Mouse (Mus musculus): ENCODE measurements around the gene Nxt1.
A peak's percentile ranks its signal among the peaks of the same experiment; 100 is the strongest.

Gene Nxt1

DNA sequence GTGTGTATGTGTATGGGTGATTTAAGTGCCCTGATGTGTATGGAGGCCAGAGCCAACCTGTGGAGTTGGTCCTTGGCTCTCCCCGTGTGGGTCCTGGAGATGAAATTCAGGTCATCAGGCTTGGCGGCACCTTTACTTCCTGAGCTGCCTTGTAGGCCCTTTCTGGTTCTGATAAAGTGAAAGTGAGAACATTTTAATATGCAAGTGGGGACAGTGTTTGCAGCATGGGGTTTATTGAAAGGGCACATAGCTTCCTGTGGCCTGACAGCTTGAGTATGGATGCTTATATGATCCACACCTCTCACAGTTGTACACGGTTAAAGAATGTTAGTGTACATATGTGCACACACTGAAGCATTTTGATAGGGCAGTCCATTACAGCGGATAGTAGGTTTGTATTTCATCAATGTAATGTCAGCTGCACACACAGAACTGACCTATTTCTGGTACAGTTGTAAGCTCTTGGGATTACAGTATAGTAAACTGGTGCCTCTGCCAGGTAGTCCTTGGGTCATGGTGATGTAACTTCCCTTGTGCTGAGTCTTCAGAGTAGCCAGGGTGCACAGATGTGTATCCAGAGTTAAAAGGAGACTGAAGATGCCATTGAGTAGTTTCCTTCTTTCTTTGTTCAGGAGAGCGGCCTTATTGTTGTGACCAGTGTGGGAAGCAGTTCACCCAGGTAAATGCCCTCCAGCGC lies 17.2 kb downstream of the Nxt1 start:
- no peak for DNase-seq (ENCODE audit: low spot score in 2 of 2)

DNA sequence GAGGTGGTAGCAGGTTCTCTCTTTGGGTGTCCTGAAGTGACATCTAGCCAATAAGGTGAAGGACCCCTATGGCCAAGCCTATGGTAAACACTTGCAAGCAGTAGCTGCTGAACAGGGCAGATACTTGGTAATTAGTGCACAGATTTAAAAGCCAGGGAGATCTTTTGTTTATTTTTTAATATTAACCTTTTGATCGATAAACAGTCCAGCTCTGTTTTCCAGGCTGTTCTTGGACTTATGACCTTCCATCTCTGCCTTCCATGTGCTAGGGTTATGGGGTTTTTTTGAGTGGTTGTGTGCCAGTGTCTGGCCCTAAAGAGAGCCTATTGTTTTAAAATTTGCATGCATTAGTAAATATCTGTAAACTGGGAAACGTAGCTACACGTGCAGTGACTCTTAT lies 17.9 kb downstream of the Nxt1 start:
- no peak for DNase-seq (ENCODE audit: low spot score in 2 of 2)

DNA sequence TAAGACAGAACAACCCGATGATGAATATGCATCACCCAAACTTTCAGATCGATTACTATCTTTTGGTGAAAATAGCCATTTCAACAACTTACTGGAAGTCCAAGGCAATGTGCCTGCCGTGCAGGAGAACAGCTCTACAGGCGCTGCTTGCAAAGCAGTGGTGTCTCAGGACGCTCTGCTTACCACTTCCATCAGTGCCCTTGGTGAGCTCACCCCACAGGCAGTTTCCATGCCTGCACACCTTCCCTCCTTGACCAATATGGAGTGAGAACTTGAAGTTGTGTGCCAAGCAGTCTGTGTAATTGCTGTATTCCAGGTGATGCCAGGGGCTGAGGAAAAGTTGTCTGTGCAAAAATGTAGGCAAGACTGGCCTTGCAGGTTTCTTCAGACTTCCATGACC lies 18.4 kb downstream of the Nxt1 start:
- no peak for DNase-seq (ENCODE audit: low spot score in 2 of 2)

DNA sequence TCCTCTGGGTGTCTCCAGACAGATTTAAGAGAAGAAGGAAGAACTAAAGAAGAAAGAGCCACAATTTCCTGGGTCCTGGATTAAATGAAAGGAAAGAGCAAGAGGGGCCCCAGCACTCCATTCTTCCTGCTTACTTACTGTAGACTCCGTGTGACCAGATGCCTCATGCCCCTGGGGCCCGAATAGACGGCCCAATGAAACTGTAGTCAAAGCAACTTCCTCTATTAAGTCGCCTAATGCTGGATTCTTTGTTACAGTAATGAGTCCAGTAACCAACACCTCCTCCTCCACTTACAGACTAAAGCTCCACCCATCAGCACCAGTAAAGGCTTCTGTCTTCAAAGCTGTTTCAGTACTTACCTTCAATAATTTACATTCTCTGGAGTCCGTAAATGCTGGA lies 26.2 kb downstream of the Nxt1 start:
- DNase-seq (ENCODE audit: low spot score in 2 of 2) = peak; percentile 23 to 36

DNA sequence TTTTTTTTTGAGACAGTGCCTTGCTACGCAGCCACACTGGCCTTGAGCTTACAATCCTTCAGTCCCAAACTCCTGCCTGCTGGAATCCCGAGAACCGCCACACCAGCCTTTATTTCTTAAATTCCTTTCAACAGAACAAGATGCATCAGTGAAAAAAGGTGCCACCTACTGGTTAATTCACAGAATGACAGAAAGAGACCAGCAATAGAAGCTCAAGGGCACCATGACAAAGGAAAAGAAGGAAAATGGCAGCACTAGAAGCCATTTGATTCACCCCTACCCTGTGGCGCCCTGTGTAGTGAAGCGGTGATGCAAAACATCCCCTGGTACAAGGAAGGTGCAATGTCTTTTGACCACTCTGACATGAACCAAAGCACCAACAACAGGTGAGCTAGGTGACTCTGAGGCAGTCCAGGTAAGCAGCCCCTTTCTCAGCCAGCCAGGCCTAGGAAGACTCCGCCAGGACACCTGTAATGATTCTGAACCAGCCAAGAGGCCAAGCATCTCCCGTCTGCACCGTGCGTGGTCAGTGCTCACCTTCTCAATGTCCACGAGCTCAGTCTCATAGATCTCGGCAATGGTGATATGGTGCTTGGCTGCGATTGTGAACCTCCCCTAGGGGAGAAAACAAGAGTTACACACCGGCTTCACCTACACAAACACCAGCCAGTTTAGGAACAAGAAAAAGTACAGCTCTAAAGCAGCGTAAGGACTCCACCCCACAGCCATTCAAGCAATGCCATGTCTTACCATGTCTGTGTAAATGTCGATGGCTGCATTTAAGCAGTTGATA lies 34.2 kb downstream of the Nxt1 start:
- DNase-seq (ENCODE audit: low spot score in 2 of 2) = peak in 1 of 2 experiments; percentile 11

DNA sequence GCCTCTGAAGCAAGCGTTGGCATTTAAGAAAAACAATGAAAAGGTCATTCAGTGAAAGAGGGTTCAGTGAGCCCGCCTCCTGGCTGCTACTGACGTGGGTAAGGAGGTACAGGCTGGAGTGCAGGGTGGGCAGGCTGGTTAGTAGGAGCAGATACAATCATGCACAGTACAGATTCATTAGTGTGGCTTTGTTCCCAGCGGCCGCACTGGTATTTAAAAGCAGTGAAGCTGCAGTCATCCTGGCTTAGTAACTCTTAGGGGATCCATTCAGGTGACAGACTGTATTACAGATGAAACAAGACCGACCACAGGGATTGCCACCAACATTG lies 34.8 kb downstream of the Nxt1 start:
- no peak for DNase-seq (ENCODE audit: low spot score in 2 of 2)

DNA sequence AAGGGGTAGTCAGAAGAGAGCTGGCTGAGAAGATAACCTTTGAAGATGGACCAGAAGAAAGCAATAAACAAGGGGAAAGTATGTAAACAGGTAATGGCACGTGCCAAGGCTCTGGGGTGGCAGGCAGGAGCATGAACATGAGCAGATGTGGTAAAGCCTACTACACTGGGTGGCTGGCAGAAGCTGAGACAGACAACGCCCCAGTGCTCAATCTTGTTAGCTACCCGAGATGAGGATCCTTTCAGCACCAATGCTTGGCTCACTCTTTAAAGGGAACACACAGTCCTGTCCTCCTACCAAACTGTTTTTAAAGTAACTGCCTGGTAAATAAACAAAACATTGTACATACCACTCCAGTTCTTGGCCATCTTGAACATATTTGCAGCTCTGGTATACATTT lies 39.9 kb downstream of the Nxt1 start:
- DNase-seq (ENCODE audit: low spot score in 2 of 2) = no peak

DNA sequence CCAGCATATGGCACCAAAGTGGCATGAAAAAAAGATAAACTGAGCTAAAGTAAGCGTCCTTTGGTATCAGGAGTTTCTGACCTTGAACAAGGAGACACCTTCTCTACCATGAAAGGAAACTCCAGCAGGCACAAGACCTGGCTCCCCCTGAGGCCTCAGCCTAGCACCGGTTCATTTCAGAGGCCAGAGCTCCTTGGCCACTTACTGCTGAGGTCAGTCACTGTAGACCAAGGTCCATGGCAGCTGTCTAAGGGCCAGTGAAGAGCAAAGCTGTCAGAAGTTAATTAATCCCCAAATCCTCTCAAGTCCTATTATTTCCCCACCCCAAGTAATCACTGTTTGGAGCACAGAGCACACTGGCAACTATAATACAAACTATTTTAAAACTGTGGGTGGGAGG lies 44.7 kb downstream of the Nxt1 start:
- DNase-seq (ENCODE audit: low spot score in 2 of 2) = no peak

DNA sequence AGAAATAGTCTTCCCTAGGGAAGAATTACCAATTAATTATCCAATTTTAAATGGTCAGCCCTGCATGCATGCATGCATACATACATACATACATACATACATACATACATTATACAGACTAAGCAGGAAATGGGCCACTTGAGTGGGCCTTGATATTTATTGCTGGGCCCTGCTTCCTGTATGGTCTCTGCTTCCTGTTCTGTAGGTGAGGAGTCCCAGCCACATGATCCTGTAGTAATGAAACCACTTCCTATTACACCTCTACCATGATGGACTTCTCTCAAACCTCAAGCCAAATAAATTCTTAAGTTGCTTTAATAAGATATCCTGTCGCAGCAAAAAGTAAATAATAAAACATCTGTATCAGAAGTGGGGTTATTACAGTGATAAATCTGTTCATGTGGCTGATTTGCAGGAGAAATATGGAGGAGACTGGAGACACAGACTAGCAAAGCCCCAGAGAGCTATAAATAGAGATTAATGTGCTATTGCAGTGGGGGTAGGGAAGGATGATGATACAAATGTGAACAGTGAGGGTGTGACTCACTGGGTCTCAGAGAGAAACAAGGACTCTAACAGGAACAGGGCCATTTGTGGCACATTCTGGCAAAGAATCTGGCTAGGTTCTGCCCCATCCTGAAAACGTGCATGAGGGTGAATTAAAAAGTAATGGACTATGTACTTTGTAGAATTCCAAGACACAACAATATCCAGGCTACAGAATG lies 47.0 kb downstream of the Nxt1 start:
- DNase-seq (ENCODE audit: low spot score in 2 of 2) = no peak
